ENCODE assay signal across 23 mouse cellular contexts in the genomic region with DNA sequence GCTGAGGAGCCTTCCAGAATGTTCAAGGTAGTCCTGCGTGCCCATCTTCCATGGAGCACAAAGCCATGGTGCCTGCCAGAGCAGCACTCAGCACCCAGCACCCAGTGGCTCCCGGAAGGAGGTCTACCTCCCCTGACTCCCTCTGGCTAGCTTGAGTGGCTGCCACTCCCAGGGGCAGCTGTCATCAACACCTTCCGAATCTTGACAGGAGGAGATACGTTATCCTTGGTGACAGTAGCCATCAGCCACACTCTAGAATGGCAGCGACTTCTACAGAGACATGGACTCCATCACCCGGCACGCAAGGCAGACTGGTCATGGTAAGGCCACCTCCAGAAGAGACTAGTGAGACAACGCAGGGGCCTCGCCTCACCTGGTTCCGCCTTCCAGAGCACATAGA. TPM values are rescaled to one million over a fixed set of nuclear protein-coding genes. Genes with fewer than 3 reads are reported as not detected.
DNase-seq lines count a peak whose midpoint lies in the region; ATAC-seq lines count a peak whose summit lies in the region.
"Had no signal": no experiment of that assay in that cellular context is flagged by ENCODE, and none has a peak within 500 bp of the region (broad histone marks: within the 10 kb centered on the region; RNA-seq: fewer than 3 reads in every experiment).

No protein-coding gene starts in this region.

- H3K27me3 ChIP-seq in heart, embryonic 12.5 days (replicated peaks) = no peaks in the 10 kb centered on the region
- H3K27me3 ChIP-seq in heart, embryonic 16.5 days (ENCODE audit: control insufficient read depth, insufficient read depth, low read length) = no peaks in the 10 kb centered on the region
- H3K27me3 ChIP-seq in forebrain, embryonic 12.5 days = 0 out of 2 replicates have a peak, but pooled peaks cover 3% of the 10 kb centered on the region
- H3K27me3 ChIP-seq: embryonic facial prominence, embryonic 13.5 days; forebrain, embryonic 13.5 days had no signal

- intact Hi-C loops in heart, postnatal 36 days (cut with DNase I) = no loop called here

- H3K27ac ChIP-seq in heart, embryonic 12.5 days (ENCODE audit: poor library complexity, severe bottlenecking) = peak overlapping the region; percentile 88
- H3K27ac ChIP-seq in heart, embryonic 16.5 days (ENCODE audit: low read length) = peak overlapping the region; percentile 98
- no peak overlapping the region for H3K27ac ChIP-seq in forebrain, embryonic 12.5 days
- H3K27ac ChIP-seq: embryonic facial prominence, embryonic 13.5 days; forebrain, embryonic 13.5 days; hindbrain, embryonic 10.5 days; hindbrain, embryonic 14.5 days had no signal

- ATAC-seq in heart, embryonic 12.5 days (ENCODE audit: insufficient number of reproducible peaks, low FRiP score) = peak; percentile 71
- ATAC-seq in heart, embryonic 16.5 days (replicated peaks; ENCODE audit: extremely low read depth, insufficient read depth, low FRiP score) = peak; percentile 83
- no peak for ATAC-seq in forebrain, embryonic 12.5 days (ENCODE audit: low FRiP score)
- ATAC-seq: forebrain, embryonic 13.5 days; forebrain, postnatal 0 days; intestine, embryonic 16.5 days had no signal

- peak overlapping the region; percentile 70; the same call in 1 of the 2 replicates for H3K9ac ChIP-seq in heart, embryonic 12.5 days
- peak overlapping the region; percentile 79 for H3K9ac ChIP-seq in heart, embryonic 16.5 days (ENCODE audit: low read length)
- H3K9ac ChIP-seq in forebrain, embryonic 12.5 days = no peak overlapping the region
- H3K9ac ChIP-seq: embryonic facial prominence, embryonic 13.5 days; forebrain, embryonic 13.5 days; forebrain, postnatal 0 days; hindbrain, embryonic 14.5 days had no signal

- 37% methylated on average over 10 of the region's 10 CpGs for WGBS in heart, embryonic 12.5 days
- 42% methylated on average over 10 of the region's 10 CpGs for WGBS in heart, embryonic 16.5 days
- WGBS in forebrain, embryonic 12.5 days = 88% methylated on average over 10 of the region's 10 CpGs

- 0 out of 2 replicates have a peak, but pooled peaks cover 3% of the 10 kb centered on the region for H3K9me3 ChIP-seq in heart, embryonic 12.5 days (replicated peaks)
- H3K9me3 ChIP-seq in heart, embryonic 16.5 days (replicated peaks; ENCODE audit: control insufficient read depth, low read length) = peaks cover 5% of the 10 kb centered on the region; the same call in 1 of the 2 replicates
- 0 out of 2 replicates have a peak, but pooled peaks cover 4% of the 10 kb centered on the region for H3K9me3 ChIP-seq in forebrain, embryonic 12.5 days
- H3K9me3 ChIP-seq: embryonic facial prominence, embryonic 13.5 days; forebrain, embryonic 13.5 days; hindbrain, embryonic 10.5 days had no signal

- H3K4me2 ChIP-seq in heart, embryonic 12.5 days = peak overlapping the region; percentile 65
- peak overlapping the region; percentile 67 for H3K4me2 ChIP-seq in heart, embryonic 16.5 days (ENCODE audit: low read depth, low read length)
- H3K4me2 ChIP-seq in forebrain, embryonic 12.5 days = no peak overlapping the region
- H3K4me2 ChIP-seq: embryonic facial prominence, embryonic 13.5 days; forebrain, embryonic 13.5 days; hindbrain, embryonic 14.5 days had no signal

- peak overlapping the region; percentile 36 for H3K4me3 ChIP-seq in heart, embryonic 12.5 days
- H3K4me3 ChIP-seq in heart, embryonic 16.5 days (ENCODE audit: low read length) = peak overlapping the region; percentile 54
- no peak overlapping the region for H3K4me3 ChIP-seq in forebrain, embryonic 12.5 days (replicated peaks)
- H3K4me3 ChIP-seq: embryonic facial prominence, embryonic 13.5 days; forebrain, embryonic 13.5 days; hindbrain, embryonic 10.5 days had no signal

- peaks cover 52% of the 10 kb centered on the region for H3K4me1 ChIP-seq in heart, embryonic 12.5 days (replicated peaks)
- H3K4me1 ChIP-seq in heart, embryonic 16.5 days (ENCODE audit: control insufficient read depth, insufficient read depth, low read length) = peaks cover 11% of the 10 kb centered on the region
- no peaks in the 10 kb centered on the region for H3K4me1 ChIP-seq in forebrain, embryonic 12.5 days
- H3K4me1 ChIP-seq: embryonic facial prominence, embryonic 13.5 days; forebrain, embryonic 13.5 days had no signal

- peak; percentile 77 to 87 for DNase-seq in heart, adult 18-20 months
- no peak for DNase-seq in heart, postnatal 36 days
- no peak for DNase-seq in left cerebral cortex, adult 8-10 months (ENCODE audit: low spot score in 2 of 2)
- no peak for DNase-seq in thymus, postnatal 0 days (ENCODE audit: low spot score)
- DNase-seq in kidney, adult 18-20 months = no peak
- DNase-seq: adrenal gland, postnatal 14 days; cerebellum, adult 11-12 months; cerebellum, adult 9-10 months; cerebellum, postnatal 25 days; forebrain, postnatal 0 days; gastrocnemius, postnatal 14 days; kidney, adult 9 months had no signal

- no peaks in the 10 kb centered on the region for H3K36me3 ChIP-seq in heart, embryonic 12.5 days
- H3K36me3 ChIP-seq in heart, embryonic 16.5 days (ENCODE audit: control insufficient read depth, insufficient read depth) = peaks cover 2% of the 10 kb centered on the region; the same call in 1 of the 2 replicates
- H3K36me3 ChIP-seq in forebrain, embryonic 12.5 days (replicated peaks) = no peaks in the 10 kb centered on the region
- H3K36me3 ChIP-seq: embryonic facial prominence, embryonic 13.5 days; hindbrain, embryonic 10.5 days had no signal

RNA-seq across cellular contexts. Expression of a gene that starts 6.3 kb away (rescaled TPM):
- over 10,000 TPM; 22,032 to 23,824 TPM for total RNA-seq in heart, adult 18-20 months (2021)
- total RNA-seq in heart, postnatal 36 days (2021) = over 10,000 TPM; 18,107 to 20,333 TPM
- polyA plus RNA-seq in heart, embryonic 12.5 days (2016; fragmentation: Nextera tagmentation; extraction: Ambion mirVana) = 7,161 and 7,647 TPM in 2 replicates
- 7,978 and 9,755 TPM in 2 replicates for polyA plus RNA-seq in heart, embryonic 16.5 days (2015; fragmentation: Nextera tagmentation; extraction: Ambion mirVana)
- total RNA-seq in left cerebral cortex, adult 8-10 months (2022) = 1 to 10 TPM; 2.4 to 9.2 (median 3.9) TPM
- polyA plus RNA-seq in forebrain, embryonic 12.5 days (2016; fragmentation: Nextera tagmentation; extraction: Ambion mirVana) = 1.5 and 2.5 TPM in 2 replicates
- polyA plus RNA-seq in thymus, postnatal 0 days (2015; fragmentation: Nextera tagmentation; extraction: Ambion mirVana) = 1.3 and 1.7 TPM in 2 replicates
- total RNA-seq: adrenal gland, adult 18-20 months; adrenal gland, postnatal 14 days had no signal
- polyA plus RNA-seq: C2C12; embryonic facial prominence, embryonic 13.5 days had no signal

RNA-seq across cellular contexts. Expression of a gene that starts 44.5 kb away (rescaled TPM):
- total RNA-seq in heart, adult 18-20 months (2021) = 10 to 100 TPM; 19.3 to 19.4 TPM
- total RNA-seq in heart, postnatal 36 days (2021) = 10 to 100 TPM; 21.6 to 26.8 TPM
- 7.6 and 10.1 TPM in 2 replicates for polyA plus RNA-seq in heart, embryonic 12.5 days (2016; fragmentation: Nextera tagmentation; extraction: Ambion mirVana)
- 3.0 and 3.7 TPM in 2 replicates for polyA plus RNA-seq in heart, embryonic 16.5 days (2015; fragmentation: Nextera tagmentation; extraction: Ambion mirVana)
- 100 to 1,000 TPM; 150 to 185 (median 160) TPM for total RNA-seq in left cerebral cortex, adult 8-10 months (2022)
- polyA plus RNA-seq in forebrain, embryonic 12.5 days (2016; fragmentation: Nextera tagmentation; extraction: Ambion mirVana) = 13.7 and 14.0 TPM in 2 replicates
- polyA plus RNA-seq in thymus, postnatal 0 days (2015; fragmentation: Nextera tagmentation; extraction: Ambion mirVana) = 0.14 and 0.17 TPM in 2 replicates

RNA-seq across cellular contexts. Expression of a gene that starts 46.2 kb away (rescaled TPM):
- total RNA-seq in heart, adult 18-20 months (2021) = not detected
- not detected for total RNA-seq in heart, postnatal 36 days (2021)
- 0.33 and 0.42 TPM in 2 replicates for polyA plus RNA-seq in heart, embryonic 12.5 days (2016; fragmentation: Nextera tagmentation; extraction: Ambion mirVana)
- 0.12 and 0.56 TPM in 2 replicates for polyA plus RNA-seq in heart, embryonic 16.5 days (2015; fragmentation: Nextera tagmentation; extraction: Ambion mirVana)
- 1 to 10 TPM in 1 of 4 experiments, under 1 TPM in 3; 0.53 to 1.4 (median 0.68) TPM for total RNA-seq in left cerebral cortex, adult 8-10 months (2022)
- not detected in 2 replicates for polyA plus RNA-seq in forebrain, embryonic 12.5 days (2016; fragmentation: Nextera tagmentation; extraction: Ambion mirVana)
- polyA plus RNA-seq in thymus, postnatal 0 days (2015; fragmentation: Nextera tagmentation; extraction: Ambion mirVana) = 0.33 and 0.40 TPM in 2 replicates
- total RNA-seq: adrenal gland, postnatal 14 days; gastrocnemius, adult 18-20 months; gastrocnemius, postnatal 14 days had no signal
- polyA plus RNA-seq: C2C12; embryonic facial prominence, embryonic 13.5 days; forebrain, embryonic 13.5 days; hindbrain, embryonic 10.5 days; intestine, embryonic 16.5 days had no signal

Comparison
In these comparisons a context has a peak if more than half of its experiments do, and no peak if none do; other contexts are left out.
1. DNase-seq: peak in heart, adult 18-20 months (2 of 2); none in heart, postnatal 36 days (0 of 2), left cerebral cortex, adult 8-10 months (0 of 2), thymus, postnatal 0 days (single experiment) and kidney, adult 18-20 months (single experiment).
2. RNA of a gene that starts 6.3 kb away (polyA plus RNA-seq): 7,978 to 9,755 TPM in heart, embryonic 16.5 days and 7,161 to 7,647 TPM in heart, embryonic 12.5 days; 1.5 to 2.5 TPM in forebrain, embryonic 12.5 days and 1.3 to 1.7 TPM in thymus, postnatal 0 days; every median in the first group is over 1,000 times any median in the second.